13 mouse cellular contexts compared by ENCODE assay signal in genomic region chr11:54764759-54765158, GRCm38 (mm10). TPM values are rescaled to one million over a fixed set of nuclear protein-coding genes. Genes with fewer than 3 reads are reported as not detected.
DNase-seq lines count a peak whose midpoint lies in the region; ATAC-seq lines count a peak whose summit lies in the region.
"Had no signal": no experiment of that assay in that cellular context is flagged by ENCODE, and none has a peak within 500 bp of the region (broad histone marks: within the 10 kb centered on the region; RNA-seq: fewer than 3 reads in every experiment).

No protein-coding gene starts in this region.

- peaks cover 33% of the 10 kb centered on the region for H3K4me1 ChIP-seq in liver, embryonic 12.5 days
- peaks cover 7% of the 10 kb centered on the region for H3K4me1 ChIP-seq in midbrain, embryonic 16.5 days (ENCODE audit: control insufficient read depth, insufficient read depth, low read length)

- no peaks in the 10 kb centered on the region for H3K9me3 ChIP-seq in liver, embryonic 12.5 days (replicated peaks)
- no peaks in the 10 kb centered on the region for H3K9me3 ChIP-seq in midbrain, embryonic 16.5 days (replicated peaks; ENCODE audit: control insufficient read depth, low read length, poor library complexity, severe bottlenecking)
- H3K9me3 ChIP-seq: heart, embryonic 15.5 days; midbrain, embryonic 12.5 days had no signal

- no peak overlapping the region for H3K27ac ChIP-seq in liver, embryonic 12.5 days
- no peak overlapping the region for H3K27ac ChIP-seq in midbrain, embryonic 16.5 days (ENCODE audit: low read length)
- H3K27ac ChIP-seq: heart, embryonic 15.5 days had no signal

- 82% methylated on average over 1 of the region's 1 CpGs for WGBS in liver, embryonic 12.5 days (ENCODE audit: insufficient replicate concordance)
- WGBS in midbrain, embryonic 16.5 days = 91% methylated on average over 1 of the region's 1 CpGs

- H3K9ac ChIP-seq in liver, embryonic 12.5 days = no peak overlapping the region
- H3K9ac ChIP-seq in midbrain, embryonic 16.5 days (ENCODE audit: low read depth, low read length) = no peak overlapping the region
- H3K9ac ChIP-seq: heart, embryonic 15.5 days; midbrain, embryonic 12.5 days had no signal

- no peak overlapping the region for H3K4me3 ChIP-seq in liver, embryonic 12.5 days
- H3K4me3 ChIP-seq in midbrain, embryonic 16.5 days (ENCODE audit: low read depth, low read length) = no peak overlapping the region
- H3K4me3 ChIP-seq: heart, embryonic 15.5 days; midbrain, embryonic 12.5 days had no signal

- no peak overlapping the region for H3K4me2 ChIP-seq in liver, embryonic 12.5 days
- no peak overlapping the region for H3K4me2 ChIP-seq in midbrain, embryonic 16.5 days (ENCODE audit: low read length)
- H3K4me2 ChIP-seq: heart, embryonic 15.5 days; liver, embryonic 11.5 days; midbrain, embryonic 12.5 days had no signal

- no peaks in the 10 kb centered on the region for H3K27me3 ChIP-seq in liver, embryonic 12.5 days (replicated peaks)
- no peaks in the 10 kb centered on the region for H3K27me3 ChIP-seq in midbrain, embryonic 16.5 days (ENCODE audit: control insufficient read depth, insufficient read depth, low read depth, low read length)
- H3K27me3 ChIP-seq: heart, embryonic 15.5 days; midbrain, embryonic 12.5 days had no signal

- ATAC-seq in liver, embryonic 12.5 days = no peak
- ATAC-seq in neutrophil, adult 5-6 weeks (ENCODE audit: extremely low read depth, insufficient number of reproducible peaks, low FRiP score, poor library complexity, severe bottlenecking) = peak; percentile 67; the same call in 1 of the 2 replicates
- ATAC-seq in midbrain, embryonic 16.5 days = no peak
- ATAC-seq: intestine, embryonic 16.5 days had no signal

- no peaks in the 10 kb centered on the region for H3K36me3 ChIP-seq in liver, embryonic 12.5 days
- H3K36me3 ChIP-seq in midbrain, embryonic 16.5 days (ENCODE audit: control insufficient read depth, insufficient read depth, low read length) = no peaks in the 10 kb centered on the region
- H3K36me3 ChIP-seq: heart, embryonic 15.5 days; midbrain, embryonic 12.5 days had no signal

- DNase-seq in liver = peak; percentile 13
- DNase-seq in c-Kit-positive CD71-positive TER-119-negative erythroid progenitor cells, embryonic 14.5 days (ENCODE audit: low read depth) = peak; percentile 57
- no peak for DNase-seq in adrenal gland, adult 8-10 months
- DNase-seq in gastrocnemius, adult 8-10 months (ENCODE audit: low spot score in 2 of 2) = no peak
- DNase-seq in heart, adult 9 months (ENCODE audit: low spot score in 2 of 2) = no peak
- DNase-seq: cerebellum, adult 11-12 months had no signal

RNA-seq across cellular contexts. Expression of gene Cdc42se2, which starts 22.7 kb away (rescaled TPM):
- polyA plus RNA-seq in liver, embryonic 12.5 days (2016; fragmentation: Nextera tagmentation; extraction: Ambion mirVana) = 28.0 and 28.5 TPM in 2 replicates
- total RNA-seq in neutrophil, adult 5-6 weeks (2017) = 167 and 174 TPM in 2 replicates
- 10 to 100 TPM; 23.7 to 33.0 (median 28.7) TPM for total RNA-seq in adrenal gland, adult 8-10 months (2022)
- polyA plus RNA-seq in midbrain, embryonic 16.5 days (2015; fragmentation: Nextera tagmentation; extraction: Ambion mirVana) = 144 and 153 TPM in 2 replicates
- 10 to 100 TPM; 13.2 to 20.5 (median 17.6) TPM for total RNA-seq in gastrocnemius, adult 8-10 months (2022)

Comparison
In these comparisons a context has a peak if more than half of its experiments do, and no peak if none do; other contexts are left out.
1. DNase-seq: peak in liver (single experiment) and c-Kit-positive CD71-positive TER-119-negative erythroid progenitor cells, embryonic 14.5 days (single experiment); none in adrenal gland, adult 8-10 months (single experiment), gastrocnemius, adult 8-10 months (0 of 2) and heart, adult 9 months (0 of 2).